ENCODE assay signal across 12 mouse cellular contexts in the genomic region with DNA sequence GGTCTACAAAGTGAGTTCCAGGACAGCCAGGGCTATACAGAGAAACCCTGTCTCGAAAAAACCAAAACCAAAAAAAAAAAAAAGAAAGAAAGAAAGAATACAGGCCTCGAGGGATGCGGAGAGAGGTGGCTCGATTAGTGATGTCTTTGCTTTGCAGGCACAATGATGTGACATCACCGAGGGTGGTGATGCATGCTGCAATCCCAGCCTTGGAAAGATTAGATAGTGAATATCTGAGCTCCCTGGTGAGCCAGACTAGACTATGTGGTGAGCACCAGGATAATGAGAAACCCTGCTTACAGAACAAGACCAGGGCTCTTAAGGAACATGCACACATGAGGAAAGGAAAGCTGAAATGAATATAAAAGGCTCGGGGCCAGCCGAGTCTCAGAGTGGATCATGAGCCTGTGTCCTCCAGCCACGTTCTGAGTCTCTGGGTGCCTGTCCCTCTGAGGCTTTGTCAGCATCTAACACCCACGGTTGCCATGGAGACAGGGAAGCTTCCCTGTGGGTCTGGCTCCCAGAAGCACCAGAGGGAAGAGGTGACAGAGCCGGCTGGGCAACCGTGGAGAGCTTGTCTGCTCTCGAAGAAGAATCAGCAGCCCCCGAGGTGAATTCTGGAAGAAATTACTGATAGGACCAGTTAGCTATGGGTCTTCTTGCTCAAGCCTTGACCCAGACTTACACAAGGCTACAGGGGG. TPM values are rescaled to one million over a fixed set of nuclear protein-coding genes. Genes with fewer than 3 reads are reported as not detected.
A peak's percentile ranks its signal among the peaks of the same experiment; 100 is the strongest.
DNase-seq lines count a peak whose midpoint lies in the region; ATAC-seq and TF ChIP-seq lines count a peak whose summit lies in the region.
"Had no signal": no experiment of that assay in that cellular context is flagged by ENCODE, and none has a peak within 500 bp of the region (broad histone marks: within the 10 kb centered on the region; RNA-seq: fewer than 3 reads in every experiment).

No protein-coding gene starts in this region.

- H3K4me2 ChIP-seq in forebrain, postnatal 0 days (ENCODE audit: low read depth), result no peak overlapping the region
- H3K4me2 ChIP-seq in forebrain, embryonic 12.5 days, result no peak overlapping the region
- H3K4me2 ChIP-seq: hindbrain, embryonic 15.5 days; liver, embryonic 13.5 days had no signal

- H3K4me3 ChIP-seq in forebrain, postnatal 0 days (ENCODE audit: low read depth, low read length), result no peak overlapping the region
- H3K4me3 ChIP-seq in forebrain, embryonic 12.5 days (replicated peaks), result no peak overlapping the region
- H3K4me3 ChIP-seq: hindbrain, embryonic 15.5 days; liver, embryonic 13.5 days; megakaryocyte, embryonic 14.5 days had no signal

- H3K27me3 ChIP-seq in forebrain, postnatal 0 days (ENCODE audit: insufficient read depth, low read length), result no peaks in the 10 kb centered on the region
- peaks cover 4% of the 10 kb centered on the region; the same call in 1 of the 2 replicates for H3K27me3 ChIP-seq in forebrain, embryonic 12.5 days
- H3K27me3 ChIP-seq: hindbrain, embryonic 15.5 days; liver, embryonic 13.5 days had no signal

- H3K27ac ChIP-seq in forebrain, postnatal 0 days (ENCODE audit: low read depth, low read length), result no peak overlapping the region
- no peak overlapping the region for H3K27ac ChIP-seq in forebrain, embryonic 12.5 days
- H3K27ac ChIP-seq: hindbrain, embryonic 15.5 days; liver, embryonic 13.5 days had no signal

- DNase-seq in forebrain, postnatal 0 days, result peak; percentile 51
- DNase-seq in R1 (ENCODE audit: low read depth, low spot score), result peak; percentile 70
- peak; percentile 15 to 16 for DNase-seq in frontal cortex, postnatal 14 days (ENCODE audit: low spot score in 2 of 2)
- DNase-seq in retina, embryonic 14.5 days (ENCODE audit: low spot score), result peak; percentile 40
- DNase-seq in cerebellum, adult 18-20 months, result no peak
- DNase-seq: heart, adult 11 months; liver, embryonic 13.5 days had no signal

- peak; percentile 63 for ATAC-seq in forebrain, postnatal 0 days
- ATAC-seq in forebrain, embryonic 12.5 days (ENCODE audit: low FRiP score), result no peak
- no peak for ATAC-seq in CD4-positive, CD25-positive, alpha-beta regulatory T cell, adult 4 months
- no peak for ATAC-seq in activated CD4-positive, CD25-positive, alpha-beta regulatory T cell, adult 4 months

- TF ChIP-seq CTCF in forebrain, postnatal 0 days (IDR thresholded peaks at IDR 0.05; ENCODE audit: low read depth), result no peak

- no peaks in the 10 kb centered on the region; the same call in 1 of the 2 replicates for H3K4me1 ChIP-seq in forebrain, postnatal 0 days (ENCODE audit: insufficient read depth)
- H3K4me1 ChIP-seq in forebrain, embryonic 12.5 days, result peaks cover 5% of the 10 kb centered on the region; the same call in 1 of the 2 replicates
- H3K4me1 ChIP-seq: hindbrain, embryonic 15.5 days; liver, embryonic 13.5 days had no signal

- H3K9me3 ChIP-seq in forebrain, postnatal 0 days (ENCODE audit: low read length), result no peaks in the 10 kb centered on the region
- 0 out of 2 replicates have a peak, but pooled peaks cover 5% of the 10 kb centered on the region for H3K9me3 ChIP-seq in forebrain, embryonic 12.5 days
- H3K9me3 ChIP-seq: liver, embryonic 13.5 days had no signal

- WGBS in forebrain, postnatal 0 days, result 59% methylated on average over 13 of the region's 13 CpGs
- WGBS in forebrain, embryonic 12.5 days, result 69% methylated on average over 13 of the region's 13 CpGs

- H3K36me3 ChIP-seq in forebrain, postnatal 0 days (ENCODE audit: insufficient read depth), result no peaks in the 10 kb centered on the region
- H3K36me3 ChIP-seq in forebrain, embryonic 12.5 days (replicated peaks), result no peaks in the 10 kb centered on the region
- H3K36me3 ChIP-seq: hindbrain, embryonic 15.5 days; liver, embryonic 13.5 days had no signal

- no peak overlapping the region for H3K9ac ChIP-seq in forebrain, postnatal 0 days
- no peak overlapping the region for H3K9ac ChIP-seq in forebrain, embryonic 12.5 days
- H3K9ac ChIP-seq: hindbrain, embryonic 15.5 days; liver, embryonic 13.5 days had no signal

RNA-seq across cellular contexts. Expression of a gene that starts 20.9 kb away (rescaled TPM):
- not detected in 2 replicates for total RNA-seq in forebrain, postnatal 0 days (2014; rRNA removed)
- 0.06 TPM in 1 of 2 replicates, not detected in the other for polyA plus RNA-seq in forebrain, postnatal 0 days (2015; fragmentation: Nextera tagmentation; extraction: Ambion mirVana)
- polyA plus RNA-seq in forebrain, embryonic 12.5 days (2016; fragmentation: Nextera tagmentation; extraction: Ambion mirVana), result not detected in 2 replicates
- polyA plus RNA-seq in CD4-positive, CD25-positive, alpha-beta regulatory T cell, adult 4 months (2017; shearing (Covaris generic)), result not detected
- under 1 TPM; 0.31 to 0.74 TPM for polyA plus RNA-seq in activated CD4-positive, CD25-positive, alpha-beta regulatory T cell, adult 4 months (2017; shearing (Covaris generic))

RNA-seq across cellular contexts. Expression of a gene that starts 34.3 kb away (rescaled TPM):
- total RNA-seq in forebrain, postnatal 0 days (2014; rRNA removed), result not detected in 2 replicates
- 0.31 TPM in 1 of 2 replicates, not detected in the other for polyA plus RNA-seq in forebrain, postnatal 0 days (2015; fragmentation: Nextera tagmentation; extraction: Ambion mirVana)
- 0.17 and 0.24 TPM in 2 replicates for polyA plus RNA-seq in forebrain, embryonic 12.5 days (2016; fragmentation: Nextera tagmentation; extraction: Ambion mirVana)
- not detected for polyA plus RNA-seq in CD4-positive, CD25-positive, alpha-beta regulatory T cell, adult 4 months (2017; shearing (Covaris generic))
- not detected for polyA plus RNA-seq in activated CD4-positive, CD25-positive, alpha-beta regulatory T cell, adult 4 months (2017; shearing (Covaris generic))

Comparison
In these comparisons a context has a peak if more than half of its experiments do, and no peak if none do; other contexts are left out.
1. DNase-seq: peak in forebrain, postnatal 0 days (single experiment), R1 (single experiment), frontal cortex, postnatal 14 days (2 of 2) and retina, embryonic 14.5 days (single experiment); none in cerebellum, adult 18-20 months (0 of 2).